In the genomic region with DNA sequence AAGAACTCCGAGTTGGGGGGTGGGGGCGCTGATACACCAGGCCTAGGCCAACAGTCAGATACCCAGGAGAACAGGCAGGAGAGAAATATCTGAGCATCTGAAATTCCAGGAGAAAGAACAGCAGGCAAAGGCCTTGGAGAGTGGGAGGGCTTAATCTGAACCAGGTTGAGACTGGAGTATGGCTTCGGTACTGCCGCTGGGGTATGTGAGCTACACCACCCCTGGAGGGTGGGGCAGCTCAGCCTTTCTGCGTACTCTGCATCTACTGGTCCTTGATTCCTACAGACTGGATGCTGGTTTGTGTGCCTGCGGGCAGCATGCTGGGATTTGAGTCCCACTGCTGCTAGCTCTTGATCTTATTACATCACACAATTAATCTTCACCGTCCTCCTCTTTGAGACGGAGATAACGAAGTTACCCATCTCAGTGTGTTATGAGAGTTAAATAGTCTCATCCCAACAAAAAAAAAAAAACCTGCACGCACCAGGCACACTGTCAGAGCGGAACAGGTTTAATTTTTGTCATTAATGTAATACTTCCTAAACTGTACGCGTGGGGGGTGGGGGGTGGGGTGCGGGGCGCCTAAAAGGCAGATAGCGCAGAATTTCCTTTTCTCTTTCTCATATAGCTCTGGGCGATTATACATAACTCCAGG, we compare ENCODE assay signal across 7 mouse cellular contexts. TPM values are rescaled to one million over a fixed set of nuclear protein-coding genes. Genes with fewer than 3 reads are reported as not detected.
DNase-seq lines count a peak whose midpoint lies in the region; ATAC-seq and TF ChIP-seq lines count a peak whose summit lies in the region.

No protein-coding gene starts in this region.

- H3K9me3 ChIP-seq in lung, embryonic 14.5 days (ENCODE audit: low read depth, low read length) = no peaks in the 10 kb centered on the region
- H3K9me3 ChIP-seq in embryonic facial prominence, embryonic 14.5 days (ENCODE audit: control insufficient read depth, low read length) = no peaks in the 10 kb centered on the region
- no peaks in the 10 kb centered on the region for H3K9me3 ChIP-seq in limb, embryonic 13.5 days

- peak; percentile 56 for ATAC-seq in lung, embryonic 14.5 days (ENCODE audit: insufficient read depth)
- ATAC-seq in embryonic facial prominence, embryonic 14.5 days (ENCODE audit: low read depth) = peak; percentile 63
- ATAC-seq in limb, embryonic 13.5 days (ENCODE audit: low FRiP score, low read depth) = 0 out of 2 replicates have a peak, but pooled peaks have one; percentile 45

- peak overlapping the region; percentile 32 for H3K9ac ChIP-seq in lung, embryonic 14.5 days
- peak overlapping the region; percentile 41; the same call in 1 of the 2 replicates for H3K9ac ChIP-seq in embryonic facial prominence, embryonic 14.5 days (ENCODE audit: low read depth, low read length)
- peak overlapping the region; percentile 51; the same call in 1 of the 2 replicates for H3K9ac ChIP-seq in limb, embryonic 13.5 days

- H3K4me2 ChIP-seq in lung, embryonic 14.5 days = peak overlapping the region; percentile 66
- H3K4me2 ChIP-seq in embryonic facial prominence, embryonic 14.5 days (ENCODE audit: low read depth, low read length) = peak overlapping the region; percentile 66
- H3K4me2 ChIP-seq in limb, embryonic 13.5 days (replicated peaks) = peak overlapping the region; percentile 63

- H3K4me3 ChIP-seq in lung, embryonic 14.5 days (ENCODE audit: low read depth, low read length) = peak overlapping the region; percentile 35
- peak overlapping the region; percentile 35 for H3K4me3 ChIP-seq in embryonic facial prominence, embryonic 14.5 days (ENCODE audit: low read depth, low read length)
- peak overlapping the region; percentile 43 for H3K4me3 ChIP-seq in limb, embryonic 13.5 days
- H3K4me3 ChIP-seq in small intestine, adult 2 months (ENCODE audit: low read depth, low read length) = peak overlapping the region; percentile 36

- no peaks in the 10 kb centered on the region for H3K27me3 ChIP-seq in lung, embryonic 14.5 days (ENCODE audit: insufficient read depth, low read length)
- H3K27me3 ChIP-seq in embryonic facial prominence, embryonic 14.5 days (replicated peaks; ENCODE audit: control insufficient read depth, insufficient read depth, low read length) = no peaks in the 10 kb centered on the region
- no peaks in the 10 kb centered on the region for H3K27me3 ChIP-seq in limb, embryonic 13.5 days
- no peaks in the 10 kb centered on the region for H3K27me3 ChIP-seq in small intestine, adult 2 months (ENCODE audit: control insufficient read depth, insufficient read depth, low read length)

- H3K27ac ChIP-seq in lung, embryonic 14.5 days (ENCODE audit: low read depth) = peak overlapping the region; percentile 74
- peak overlapping the region; percentile 66 for H3K27ac ChIP-seq in embryonic facial prominence, embryonic 14.5 days (replicated peaks; ENCODE audit: low read depth, low read length)
- 0 out of 2 replicates have a peak overlapping the region, but pooled peaks have one; percentile 33 for H3K27ac ChIP-seq in limb, embryonic 13.5 days
- H3K27ac ChIP-seq in small intestine, adult 2 months (ENCODE audit: insufficient read depth, low read depth, low read length) = peak overlapping the region; percentile 73

- TF ChIP-seq POLR2A in small intestine, adult 2 months (IDR thresholded peaks at IDR 0.05; ENCODE audit: low read depth, low read length) = no peak

- TF ChIP-seq CTCF in lung, embryonic 14.5 days (IDR thresholded peaks at IDR 0.05; ENCODE audit: low read depth) = peak; percentile 15; the same call in 1 of the 2 replicates
- TF ChIP-seq CTCF in small intestine, adult 2 months (IDR thresholded peaks at IDR 0.05; ENCODE audit: extremely low read depth, insufficient read length, insufficient replicate concordance, low read depth, low read length) = peak; percentile 10; the same call in 1 of the 2 replicates

- WGBS in lung, embryonic 14.5 days = 15% methylated on average over 17 of the region's 17 CpGs
- 14% methylated on average over 16 of the region's 17 CpGs for WGBS in embryonic facial prominence, embryonic 14.5 days
- 21% methylated on average over 17 of the region's 17 CpGs for WGBS in limb, embryonic 13.5 days
- 12% methylated on average over 17 of the region's 17 CpGs for WGBS in small intestine, adult 2 months

- DNase-seq in lung, embryonic 14.5 days = peak; percentile 48
- DNase-seq in lung, postnatal 4 days = no peak
- peak; percentile 47 for DNase-seq in embryonic facial prominence, embryonic 14.5 days (ENCODE audit: low spot score)
- DNase-seq in urinary bladder, postnatal 10 days (ENCODE audit: low spot score) = no peak
- no peak for DNase-seq in spleen, adult 18-20 months

- no peaks in the 10 kb centered on the region for H3K36me3 ChIP-seq in lung, embryonic 14.5 days (ENCODE audit: insufficient read depth)
- no peaks in the 10 kb centered on the region for H3K36me3 ChIP-seq in embryonic facial prominence, embryonic 14.5 days (ENCODE audit: control insufficient read depth, insufficient read depth, low read length)
- H3K36me3 ChIP-seq in limb, embryonic 13.5 days = no peaks in the 10 kb centered on the region
- H3K36me3 ChIP-seq in small intestine, adult 2 months (ENCODE audit: control insufficient read depth, insufficient read depth, low read length) = no peaks in the 10 kb centered on the region

- peaks cover 21% of the 10 kb centered on the region for H3K4me1 ChIP-seq in lung, embryonic 14.5 days (ENCODE audit: insufficient read depth)
- H3K4me1 ChIP-seq in embryonic facial prominence, embryonic 14.5 days (ENCODE audit: control insufficient read depth, insufficient read depth, low read length) = peaks cover 26% of the 10 kb centered on the region
- peaks cover 16% of the 10 kb centered on the region for H3K4me1 ChIP-seq in limb, embryonic 13.5 days
- peaks cover 31% of the 10 kb centered on the region for H3K4me1 ChIP-seq in small intestine, adult 2 months (ENCODE audit: control insufficient read depth, insufficient read depth, insufficient read length, low read length)

RNA-seq across cellular contexts. Expression of gene Ifnk, which starts 52.5 kb away (rescaled TPM):
- polyA plus RNA-seq in lung, embryonic 14.5 days (2014; fragmentation: Nextera tagmentation; extraction: Ambion mirVana) = 0.32 and 0.39 TPM in 2 replicates
- polyA plus RNA-seq in embryonic facial prominence, embryonic 14.5 days (2014; fragmentation: Nextera tagmentation; extraction: Ambion mirVana) = not detected in 2 replicates
- 0.31 and 0.33 TPM in 2 replicates for polyA plus RNA-seq in limb, embryonic 13.5 days (2015; fragmentation: Nextera tagmentation; extraction: Ambion mirVana)
- not detected in 2 replicates for polyA plus RNA-seq in small intestine, adult 2 months (2012; rRNA removed)

RNA-seq across cellular contexts. Expression of gene Mob3b, which starts 57.9 kb away (rescaled TPM):
- polyA plus RNA-seq in lung, embryonic 14.5 days (2014; fragmentation: Nextera tagmentation; extraction: Ambion mirVana) = 14.0 and 14.9 TPM in 2 replicates
- 6.3 and 7.2 TPM in 2 replicates for polyA plus RNA-seq in embryonic facial prominence, embryonic 14.5 days (2014; fragmentation: Nextera tagmentation; extraction: Ambion mirVana)
- polyA plus RNA-seq in limb, embryonic 13.5 days (2015; fragmentation: Nextera tagmentation; extraction: Ambion mirVana) = 13.3 and 13.5 TPM in 2 replicates
- 4.6 and 12.2 TPM in 2 replicates for polyA plus RNA-seq in small intestine, adult 2 months (2012; rRNA removed)

Comparison
In these comparisons a context has a peak if more than half of its experiments do, and no peak if none do; other contexts are left out.
1. DNase-seq: peak in lung, embryonic 14.5 days (single experiment) and embryonic facial prominence, embryonic 14.5 days (single experiment); none in lung, postnatal 4 days (0 of 2), urinary bladder, postnatal 10 days (single experiment) and spleen, adult 18-20 months (0 of 2).
2. Peak in every context shown above with its lines, with median percentiles within 50 percentile points of each other: ATAC-seq, H3K27ac ChIP-seq, H3K4me2 ChIP-seq, H3K4me3 ChIP-seq and H3K9ac ChIP-seq.